Mouse (Mus musculus): ENCODE data around the gene Eml1.
"Not testable (repeated sequence)": the region's sequence is repeated elsewhere in the genome, so short reads cannot be mapped to it uniquely, and the experiment has no call there.

Eml1 gene

DNA sequence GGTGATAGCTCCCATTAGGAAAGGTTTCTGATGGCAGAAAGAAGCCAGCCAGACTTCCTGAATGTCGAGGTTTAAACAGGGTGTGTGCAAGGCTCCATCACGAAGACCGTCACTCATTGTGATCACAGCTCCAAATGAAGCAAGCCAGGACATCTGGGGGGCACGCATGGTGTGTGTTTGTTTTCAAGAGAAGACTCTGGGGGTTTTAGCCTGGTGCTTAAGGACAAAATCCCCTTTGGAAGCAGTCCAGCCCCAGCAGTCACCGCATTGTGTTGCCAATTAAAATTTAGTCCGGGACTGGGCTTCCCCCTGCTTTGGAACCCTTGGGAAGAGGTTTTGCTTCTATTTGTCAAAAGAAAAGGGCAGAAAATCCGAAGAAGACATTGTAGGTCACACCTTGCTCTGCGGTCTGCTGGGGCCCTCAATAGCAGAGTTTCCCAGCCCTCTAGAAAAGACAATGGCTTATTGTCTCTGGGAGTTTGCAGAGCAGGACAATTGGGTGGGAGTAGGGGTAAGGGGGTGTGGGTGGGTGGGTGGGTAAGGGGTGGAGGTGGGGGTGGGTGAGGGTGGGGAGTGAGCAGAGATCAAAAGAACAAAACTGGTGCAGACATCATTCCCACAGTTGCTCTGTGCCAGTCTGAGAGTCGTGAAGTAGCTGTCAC is 110.1 kb downstream of the Eml1 start:
- no peak for DNase-seq

DNA sequence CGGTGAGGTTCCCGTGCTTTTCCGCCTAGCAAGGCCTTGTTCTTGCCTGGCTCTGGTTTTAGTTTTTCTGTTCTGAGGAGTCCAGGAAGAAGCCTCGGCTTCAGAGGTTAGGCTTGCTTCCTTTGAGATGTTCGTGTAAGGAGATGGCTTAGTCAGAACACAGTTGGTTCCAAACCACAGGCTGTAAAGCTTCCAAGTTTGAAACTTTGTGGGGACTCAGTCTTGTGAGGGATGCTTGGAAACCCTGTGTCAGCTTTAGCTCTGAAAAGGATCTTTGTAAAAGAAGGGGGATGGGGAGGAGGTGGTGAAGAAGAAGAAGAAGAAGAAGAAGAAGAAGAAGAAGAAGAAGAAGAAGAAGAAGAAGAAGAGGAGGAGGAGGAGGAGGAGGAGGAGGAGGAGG is 118.3 kb downstream of the Eml1 start:
- no peak for DNase-seq

DNA sequence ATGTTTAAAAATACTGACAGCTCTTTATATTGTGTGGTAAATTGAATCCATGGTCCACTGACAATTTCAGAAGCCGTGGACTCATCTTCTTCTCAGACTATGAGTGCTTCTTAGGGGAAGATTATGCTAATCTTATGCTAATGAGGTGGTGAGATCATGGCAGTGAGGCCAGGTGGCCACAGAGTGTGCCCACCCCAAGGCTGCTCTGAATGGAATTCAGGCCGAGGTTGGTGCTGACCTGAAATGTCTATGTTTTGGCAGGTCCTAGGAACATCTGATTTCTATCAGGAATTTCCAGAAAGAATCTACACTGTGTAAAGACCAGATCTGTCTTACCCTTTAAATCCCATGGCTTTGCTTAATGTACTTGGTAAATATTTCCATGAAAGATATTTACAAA is 119.0 kb downstream of the Eml1 start:
- DNase-seq: no peak

DNA sequence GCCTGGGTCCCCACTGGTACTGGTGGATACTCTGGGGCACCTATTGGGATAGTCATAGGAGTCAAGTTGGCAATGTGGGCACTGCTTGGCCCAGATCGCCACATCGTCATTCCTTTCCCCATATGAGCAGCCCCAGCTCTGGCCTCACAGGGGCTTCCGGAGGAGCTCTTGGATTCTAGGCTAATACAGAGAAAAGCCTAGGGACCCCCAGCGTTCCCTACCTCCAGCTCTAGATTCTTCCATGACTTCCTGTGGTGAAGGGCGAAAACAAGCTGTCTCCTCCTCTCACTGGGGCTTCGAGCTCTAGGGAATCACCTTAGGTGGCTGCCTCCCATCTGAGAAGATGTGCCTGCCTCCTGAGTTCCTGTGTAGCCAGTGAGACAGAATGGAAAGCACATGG is 119.6 kb downstream of the Eml1 start:
- DNase-seq: no peak

DNA sequence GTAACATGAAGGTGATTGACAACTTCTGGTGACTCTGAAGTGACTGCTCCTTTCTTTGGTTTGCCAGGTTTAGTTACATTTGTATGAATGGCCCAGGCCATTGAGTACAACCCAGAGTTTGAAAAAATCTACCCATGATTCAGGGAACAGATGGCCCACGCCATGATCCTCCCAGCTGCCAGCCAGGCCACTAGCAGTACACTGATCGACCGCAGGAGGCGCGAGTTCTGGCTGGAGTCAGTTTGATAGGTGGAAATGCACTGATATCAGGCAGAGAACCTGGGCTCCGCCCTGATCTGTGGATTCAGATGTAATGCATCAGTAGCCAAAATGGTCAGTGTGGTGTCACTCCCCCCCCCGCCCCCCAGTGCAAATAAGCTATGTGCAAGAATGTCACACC is 120.2 kb downstream of the Eml1 start:
- no peak for DNase-seq

DNA sequence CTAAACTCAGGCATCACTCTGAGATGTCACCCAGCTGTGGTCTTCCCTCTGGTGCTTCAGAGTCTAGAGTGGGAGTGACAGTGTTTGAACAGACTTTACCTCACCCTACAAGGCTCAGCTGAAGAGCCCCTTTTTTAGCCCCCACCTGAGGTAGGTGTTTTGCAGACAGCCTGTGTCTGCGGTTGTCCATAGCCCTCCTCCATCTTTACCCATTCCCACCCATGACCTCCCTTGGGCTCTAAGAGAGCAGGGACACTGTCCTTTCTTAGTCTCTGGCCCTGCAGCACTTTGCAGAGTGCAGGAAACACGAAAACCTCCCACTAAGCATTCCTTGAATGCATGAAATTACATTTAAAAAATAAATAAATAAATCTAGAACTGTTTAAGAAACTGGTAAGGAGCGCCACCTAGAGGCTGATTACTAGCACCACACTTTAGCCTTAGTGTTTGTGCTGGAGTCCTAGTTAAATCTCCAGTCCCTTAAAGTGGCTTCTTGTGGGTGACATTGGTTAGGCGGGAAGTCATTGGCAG is 123.3 kb downstream of the Eml1 start:
- peak in 1 of 2 experiments; percentile 58 for DNase-seq

DNA sequence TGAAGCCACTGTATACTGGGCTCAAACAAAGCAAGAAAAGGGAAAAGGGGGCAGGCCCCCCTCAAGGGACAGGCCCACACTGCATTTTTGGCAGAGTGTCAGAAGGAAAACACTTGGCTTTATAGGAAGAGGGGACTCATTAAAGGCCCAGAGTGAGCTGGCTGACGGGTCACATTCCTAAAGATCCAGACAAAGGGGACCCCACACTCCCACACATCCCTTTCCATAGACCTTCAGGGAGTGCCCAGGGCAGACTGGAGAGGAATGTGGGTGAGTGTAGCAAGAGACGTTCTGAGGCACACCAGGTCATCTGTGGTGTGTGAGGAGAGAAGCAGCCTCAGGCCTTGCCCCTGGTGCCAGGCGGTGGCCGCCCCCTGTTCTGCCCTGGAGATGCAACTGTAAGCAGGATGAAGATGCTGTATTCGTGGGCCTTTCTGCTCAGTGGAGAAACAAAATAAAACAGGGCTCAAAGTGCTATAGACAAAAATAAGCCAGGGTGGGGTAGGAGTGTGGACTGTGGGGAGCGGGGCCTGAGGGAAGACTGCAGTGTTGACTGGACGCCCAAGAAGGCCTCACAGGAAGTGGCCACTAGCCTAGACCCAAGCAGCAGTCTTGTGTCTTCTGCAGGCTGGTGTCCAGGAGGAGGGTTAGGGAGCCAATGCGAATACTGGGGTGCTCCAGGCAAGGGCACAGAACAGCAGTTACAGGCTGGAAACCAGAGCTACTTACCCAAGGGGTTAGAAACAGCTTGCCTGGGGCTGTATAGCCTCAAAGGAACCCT is 124.9 kb downstream of the Eml1 start:
- peak; percentile 17 to 36 for DNase-seq

GRCm38 (mm10) chr12:108503064-108503463 is 132.3 kb downstream of the Eml1 start:
- no peak for DNase-seq

- DNase-seq: peak in 1 of 2 experiments; percentile 27
These were observed 132.8 kb downstream of the Eml1 start for GRCm38 (mm10) chr12:108503582-108503981.

DNA sequence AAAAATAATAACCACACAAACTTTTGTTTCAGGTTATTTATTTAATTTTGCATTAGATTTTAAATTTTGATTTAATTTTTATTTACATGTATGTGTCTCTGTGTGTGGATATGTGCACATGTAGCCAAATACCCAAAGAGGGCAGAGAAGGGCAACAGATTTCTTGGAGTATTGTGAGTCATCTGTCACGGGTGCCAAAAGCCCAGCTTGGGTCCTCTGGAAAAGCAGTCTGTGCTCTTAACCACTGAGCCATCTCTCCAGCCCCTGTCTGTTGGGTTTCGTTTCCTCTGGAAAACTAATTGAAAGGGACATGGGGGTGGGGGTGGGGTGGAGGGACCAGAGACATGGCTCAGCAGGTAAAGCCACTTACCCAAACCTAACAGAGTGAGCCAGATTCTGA is 135.1 kb downstream of the Eml1 start:
- peak in 1 of 2 experiments; percentile 6 for DNase-seq

DNA sequence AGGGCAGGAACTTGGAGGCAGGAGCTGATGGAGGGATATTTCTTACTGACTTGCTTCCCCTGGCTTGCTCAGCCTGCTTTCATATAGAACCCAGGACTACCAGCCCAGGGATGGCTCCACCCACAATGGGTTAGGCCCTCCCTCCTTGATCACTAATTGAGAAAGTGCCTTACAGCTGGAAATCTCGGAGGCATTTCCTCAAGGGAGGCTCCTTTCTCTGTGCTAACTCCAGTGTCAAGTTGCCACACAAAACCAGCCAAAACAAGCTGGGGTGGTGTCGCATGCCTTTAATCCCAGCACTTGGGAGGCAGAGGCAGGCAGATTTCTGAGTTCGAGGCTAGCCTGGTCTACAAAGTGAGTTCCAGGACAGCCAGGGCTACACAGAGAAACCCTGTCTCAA is 136.3 kb downstream of the Eml1 start:
- not testable (repeated sequence) for DNase-seq

GRCm38 (mm10) chr12:108510571-108510970 is 139.8 kb downstream of the Eml1 start:
- DNase-seq: no peak

- DNase-seq: peak in 1 of 2 experiments; percentile 39
These were observed 140.3 kb downstream of the Eml1 start for GRCm38 (mm10) chr12:108511009-108511408.

- no peak for DNase-seq
These were observed 144.7 kb downstream of the Eml1 start for GRCm38 (mm10) chr12:108515464-108515863.

GRCm38 (mm10) chr12:108519374-108519773 is 148.6 kb downstream of the Eml1 start:
- DNase-seq: no peak

DNA sequence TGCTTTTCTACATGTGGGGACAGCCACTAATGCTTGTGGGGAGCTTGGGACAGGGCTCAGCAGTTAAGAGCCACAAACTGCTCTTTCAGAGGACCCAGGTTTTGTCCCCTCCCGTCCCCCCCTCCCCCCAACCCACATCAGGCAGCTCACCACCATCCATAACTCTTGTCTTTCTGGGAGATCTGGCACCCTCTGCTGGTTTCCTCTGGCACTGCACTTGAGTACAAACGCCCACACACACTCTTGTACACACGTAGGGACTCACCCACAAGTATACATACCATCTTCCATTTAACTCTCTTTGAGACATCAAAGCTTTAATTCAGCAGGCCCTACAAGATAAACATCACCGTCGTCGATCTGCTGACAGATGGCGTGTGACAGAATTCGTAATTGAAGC is 158.5 kb downstream of the Eml1 start:
- peak; percentile 24 to 59 for DNase-seq

DNA sequence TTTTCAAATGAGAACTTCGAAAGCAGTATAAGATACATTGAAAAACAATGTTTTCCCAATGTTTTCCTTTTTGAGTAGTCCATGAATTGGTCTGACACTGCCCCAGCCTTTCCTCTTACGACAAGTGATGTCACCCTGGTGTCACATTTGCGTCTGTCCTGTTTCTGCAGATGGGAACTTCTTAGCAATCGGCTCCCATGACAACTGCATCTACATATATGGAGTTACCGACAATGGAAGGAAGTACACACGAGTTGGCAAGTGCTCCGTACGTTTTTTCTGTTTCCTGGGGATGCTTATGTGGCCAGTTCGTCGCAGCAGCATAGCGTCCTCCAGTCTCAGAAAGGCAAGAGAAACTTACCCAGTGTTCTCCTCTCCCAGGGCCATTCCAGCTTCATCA is 163.7 kb downstream of the Eml1 start:
- DNase-seq: peak in 1 of 2 experiments; percentile 24

DNA sequence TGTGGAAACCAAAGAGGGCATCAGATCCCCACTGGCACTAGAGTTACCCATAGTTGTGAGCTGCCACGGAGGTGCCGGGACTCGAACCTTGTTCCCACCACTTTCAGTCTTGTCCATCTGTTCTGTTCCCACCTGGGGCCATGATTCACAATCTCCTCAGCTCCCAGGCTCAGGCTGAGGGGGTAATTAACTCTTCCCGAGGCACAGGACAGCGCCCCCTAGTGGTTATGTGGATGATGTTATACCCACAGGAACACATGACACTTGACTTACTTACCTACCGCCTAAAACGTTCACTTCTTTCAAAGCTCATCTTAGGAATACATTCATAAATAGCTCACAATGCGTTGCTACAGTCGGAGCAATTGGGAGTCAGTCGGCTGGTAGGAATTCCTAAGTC is 165.7 kb downstream of the Eml1 start:
- DNase-seq: no peak

GRCm38 (mm10) chr12:108541088-108541487 is 170.3 kb downstream of the Eml1 start:
- DNase-seq: peak in 1 of 2 experiments; percentile 55

DNA sequence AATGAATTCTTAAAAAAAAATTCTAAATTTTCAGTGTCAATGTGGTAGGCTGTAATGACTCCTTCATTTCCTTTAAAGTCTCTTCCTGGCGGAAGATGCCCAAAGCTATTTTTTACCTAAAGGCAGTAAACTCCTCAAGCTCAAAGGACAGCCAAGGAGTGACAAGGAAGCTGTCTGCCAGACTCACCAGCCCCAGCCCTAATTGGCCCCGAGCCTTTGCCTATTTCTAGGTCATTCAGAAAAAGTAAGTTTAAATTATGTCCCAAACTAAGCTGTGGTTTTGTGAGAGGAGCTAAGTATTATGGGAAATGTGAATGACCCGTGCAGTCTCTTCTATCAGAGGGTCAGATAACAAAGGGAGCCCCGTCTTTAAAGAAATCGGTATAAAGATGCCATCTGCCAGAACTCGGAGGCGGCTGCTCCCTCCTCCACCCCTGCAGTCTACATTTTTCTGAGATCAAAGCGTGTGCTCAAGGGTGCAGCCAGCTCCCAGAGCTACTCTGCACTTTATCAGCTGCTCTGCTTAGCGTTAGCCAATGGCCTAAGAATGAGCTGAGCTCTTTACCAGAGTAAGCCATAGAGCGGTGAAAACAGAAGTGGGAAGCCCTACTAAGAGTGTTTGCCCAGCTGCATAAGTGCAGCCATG is 175.9 kb downstream of the Eml1 start:
- no peak for DNase-seq

- DNase-seq: no peak
These were observed 176.6 kb downstream of the Eml1 start for GRCm38 (mm10) chr12:108547251-108547875.

DNA sequence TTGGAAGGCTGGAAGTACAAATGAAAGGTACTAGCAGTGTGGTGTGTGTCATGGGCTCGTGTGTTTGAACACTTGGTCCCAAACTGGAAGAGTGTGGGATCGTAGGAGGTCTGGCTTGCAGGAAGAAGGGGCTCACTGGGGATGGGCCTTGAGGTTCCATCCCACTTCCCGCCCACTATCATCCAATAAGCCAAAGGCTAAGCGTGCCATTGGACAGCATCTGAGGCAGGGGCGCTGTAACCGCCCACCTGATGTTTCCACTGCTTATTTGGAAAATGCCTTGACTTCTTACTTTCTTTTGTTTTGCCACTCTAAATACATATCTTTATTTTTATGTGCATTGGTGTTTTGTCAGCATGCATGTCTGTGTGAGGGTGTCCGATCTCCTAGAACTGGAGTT is 181.0 kb downstream of the Eml1 start:
- DNase-seq: no peak

- peak; percentile 34 to 55 for DNase-seq
These were observed 182.3 kb downstream of the Eml1 start for GRCm38 (mm10) chr12:108553079-108553478.

Data from lung, postnatal 4 days (tissue).